Mouse (Mus musculus) erythroblast, embryonic 14.5 days (primary cell): Measurements from ENCODE around the gene Inf2.

Source experiments
- GATA1 ChIP-seq: IDR thresholded peaks from 2 replicates; pipeline ENCODE4 v1.6.1; 2012; ENCODE audit warnings: low read length, inconsistent platforms, mixed read lengths
- TAL1 ChIP-seq: IDR thresholded peaks from 3 replicates; pipeline ENCODE4 v1.6.1; 2012; ENCODE audit warnings: low read length, inconsistent platforms, mixed read lengths

GRCm38 (mm10) chr12:112618981-112619685 is 30.5 kb downstream of the Inf2 start:
- TF ChIP-seq TAL1 = no peak
- no peak for TF ChIP-seq GATA1
